Mouse (Mus musculus): ENCODE measurements at regions not wholly inside any gene's neighbourhood (a gene's known extent, or its start where the extent isn't known, plus 50 kb on each side); places are given as distances from the start of the nearest gene placed in this dataset.
A peak's percentile ranks its signal among the peaks of the same experiment; 100 is the strongest.
"Not testable (repeated sequence)": the region's sequence is repeated elsewhere in the genome, so short reads cannot be mapped to it uniquely, and the experiment has no call there.

DNA sequence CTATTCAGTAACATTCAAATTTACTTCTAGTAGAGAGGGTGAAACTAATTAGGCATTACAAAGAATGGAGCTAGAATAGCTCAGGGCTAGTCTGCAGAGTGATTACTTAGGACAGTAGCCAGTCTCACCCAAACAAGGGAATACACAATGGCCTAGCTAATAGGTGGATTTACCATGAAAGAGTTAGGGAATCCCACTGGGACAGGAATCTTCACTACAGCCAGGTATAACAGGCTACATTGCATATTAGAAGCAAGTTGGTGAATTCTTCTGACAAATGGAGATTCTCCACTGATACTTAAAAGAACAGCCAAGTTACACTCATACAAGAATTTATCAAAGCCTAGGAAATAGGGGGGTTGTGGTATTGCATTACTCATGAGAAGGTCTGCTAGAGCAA, 670.2 kb upstream of the Chrm3 start:
- H3K9me3 ChIP-seq; ATAC-seq (ENCODE audit: low read depth); H3K36me3 ChIP-seq; H3K4me3 ChIP-seq; H3K27me3 ChIP-seq; H3K4me1 ChIP-seq (replicated peaks); H3K27ac ChIP-seq (replicated peaks); H3K4me2 ChIP-seq; H3K9ac ChIP-seq: not testable (repeated sequence)

DNA sequence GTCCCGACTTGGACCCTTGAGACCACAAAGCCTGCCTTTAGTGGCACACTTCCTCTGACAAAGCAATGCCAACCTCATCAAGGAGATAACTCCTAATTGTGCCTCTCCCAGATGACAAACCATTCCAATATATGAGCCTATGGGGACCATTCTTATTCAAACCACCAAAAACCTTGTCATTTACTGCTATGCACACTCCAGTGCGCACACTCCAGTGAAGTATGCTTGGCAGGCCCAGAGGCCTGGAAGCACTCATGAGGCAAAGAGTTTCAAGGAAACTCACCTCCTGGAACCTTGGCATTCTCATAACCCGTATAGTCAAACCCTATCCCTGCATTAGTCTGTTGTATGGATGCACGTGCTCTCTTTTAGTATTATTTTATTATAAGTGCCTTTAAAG, 669.7 kb upstream of the Chrm3 start:
- no peak for ATAC-seq (ENCODE audit: low read depth)
- H3K27me3 ChIP-seq: no peaks in the 10 kb centered on the region
- H3K9me3 ChIP-seq: no peaks in the 10 kb centered on the region
- H3K27ac ChIP-seq (replicated peaks): no peak overlapping the region
- H3K9ac ChIP-seq: no peak overlapping the region
- no peak overlapping the region for H3K4me2 ChIP-seq
- no peak overlapping the region for H3K4me3 ChIP-seq
- H3K36me3 ChIP-seq: no peaks in the 10 kb centered on the region
- H3K4me1 ChIP-seq (replicated peaks): no peaks in the 10 kb centered on the region
- WGBS: 82% methylated on average over 4 of the region's 4 CpGs

DNA sequence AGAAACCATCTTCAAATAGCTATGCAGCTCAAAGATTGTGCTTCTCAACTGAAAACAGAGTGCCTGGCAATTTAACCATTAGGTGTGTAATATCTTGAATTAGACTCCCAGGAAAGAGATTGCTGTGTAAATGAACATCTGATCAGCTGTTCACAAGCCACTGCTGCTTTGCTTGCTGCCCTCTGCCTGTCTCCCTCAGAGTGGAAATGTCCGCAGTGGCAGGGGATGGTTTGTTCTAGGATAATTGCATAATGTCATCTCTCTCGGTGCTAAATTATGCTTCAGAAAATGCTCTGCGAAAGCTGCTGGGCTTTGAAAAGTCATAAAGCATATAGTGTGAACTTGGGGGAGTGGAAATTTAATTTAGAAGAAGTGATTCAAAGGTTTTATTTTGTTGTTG, 665.3 kb upstream of the Chrm3 start:
- 58% methylated on average over 3 of the region's 3 CpGs for WGBS
- no peak for ATAC-seq (ENCODE audit: low read depth)
- no peaks in the 10 kb centered on the region for H3K27me3 ChIP-seq

DNA sequence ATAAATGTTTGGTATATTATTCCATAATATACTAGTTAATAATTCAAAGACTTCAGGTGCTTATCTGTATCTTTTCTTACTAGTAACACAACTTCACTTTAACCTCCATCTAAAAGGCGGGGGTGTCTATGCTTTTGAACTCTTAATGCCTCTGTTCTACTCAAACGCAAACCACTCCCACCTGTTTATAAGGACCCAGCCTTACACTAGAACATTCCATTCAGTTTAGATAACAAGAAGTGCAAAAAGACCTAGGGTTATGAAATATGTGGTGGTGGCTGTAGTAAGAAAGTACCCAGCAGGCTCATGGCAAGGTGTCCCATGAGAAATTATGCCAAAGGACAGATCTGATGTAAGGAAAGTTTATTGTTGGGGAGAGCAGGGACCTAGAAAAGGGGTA, 663.8 kb upstream of the Chrm3 start:
- Histone ChIP-seq H3K27me3 (no peaks in the 10 kb centered on the region), H3K9ac (no peak overlapping the region), H3K27ac (replicated peaks) (no peak overlapping the region), H3K4me3 (no peak overlapping the region), H3K4me1 (replicated peaks) (no peaks in the 10 kb centered on the region), H3K9me3 (no peaks in the 10 kb centered on the region), H3K36me3 (no peaks in the 10 kb centered on the region), H3K4me2 (no peak overlapping the region)
- WGBS: 92% methylated on average over 2 of the region's 2 CpGs
- ATAC-seq (ENCODE audit: low read depth): no peak

More for the DNA sequence above, 665.3 kb upstream of the Chrm3 start:
- Histone ChIP-seq H3K9me3 (no peaks in the 10 kb centered on the region), H3K4me2 (no peak overlapping the region), H3K4me1 (replicated peaks) (no peaks in the 10 kb centered on the region), H3K9ac (no peak overlapping the region), H3K4me3 (no peak overlapping the region), H3K27ac (replicated peaks) (no peak overlapping the region), H3K36me3 (no peaks in the 10 kb centered on the region)

DNA sequence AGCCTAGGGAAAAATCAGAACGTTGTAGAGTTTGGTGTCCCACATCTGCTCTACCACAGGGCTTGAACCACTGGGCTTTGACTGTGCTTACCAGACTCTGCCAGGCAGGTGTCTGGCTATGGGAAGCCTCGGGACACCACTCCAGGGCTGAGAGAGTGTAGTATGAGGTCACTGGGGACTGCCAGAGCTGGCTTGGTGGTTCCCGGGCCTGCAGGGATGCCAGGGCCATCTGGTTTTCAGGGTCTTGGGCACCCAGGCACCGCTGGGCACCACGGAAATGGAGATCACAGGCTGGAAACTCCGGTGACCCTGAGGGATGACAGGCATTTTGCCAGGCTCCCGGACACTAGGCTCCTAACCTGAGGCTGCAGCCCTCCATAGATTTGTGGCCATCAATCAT, 656.9 kb upstream of the Chrm3 start:
- Histone ChIP-seq H3K9ac (no peak overlapping the region), H3K27me3 (no peaks in the 10 kb centered on the region), H3K4me1 (replicated peaks) (no peaks in the 10 kb centered on the region), H3K4me3 (no peak overlapping the region), H3K36me3 (no peaks in the 10 kb centered on the region), H3K4me2 (no peak overlapping the region), H3K9me3 (no peaks in the 10 kb centered on the region), H3K27ac (replicated peaks) (no peak overlapping the region)
- ATAC-seq (ENCODE audit: low read depth): no peak
- 89% methylated on average over 7 of the region's 7 CpGs for WGBS

DNA sequence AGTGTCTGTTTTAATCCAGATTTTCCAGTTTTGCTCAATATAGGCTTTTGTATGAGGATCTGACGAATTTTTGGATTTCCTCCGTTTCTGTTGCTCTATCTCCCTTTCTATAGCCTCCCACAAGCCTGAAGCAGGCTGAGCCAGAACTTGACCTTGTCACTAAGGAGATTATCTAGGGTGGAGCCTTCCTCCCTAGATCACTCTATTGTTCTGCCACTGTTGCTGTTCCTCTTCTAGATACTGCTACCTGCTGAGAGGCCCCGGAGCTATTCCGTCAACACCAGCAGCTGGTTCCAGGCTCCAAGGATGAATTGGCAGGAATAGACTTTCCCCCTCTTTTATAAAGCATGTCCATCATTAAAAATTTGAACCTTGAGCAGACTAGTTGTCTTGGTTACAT, 644.7 kb upstream of the Chrm3 start:
- no peak overlapping the region for H3K4me3 ChIP-seq
- ATAC-seq (ENCODE audit: low read depth): no peak
- H3K4me1 ChIP-seq (replicated peaks): no peaks in the 10 kb centered on the region
- WGBS: 38% methylated on average over 4 of the region's 4 CpGs
- no peaks in the 10 kb centered on the region for H3K27me3 ChIP-seq
- no peak overlapping the region for H3K4me2 ChIP-seq
- no peaks in the 10 kb centered on the region for H3K9me3 ChIP-seq
- no peak overlapping the region for H3K9ac ChIP-seq
- H3K27ac ChIP-seq (replicated peaks): no peak overlapping the region
- no peaks in the 10 kb centered on the region for H3K36me3 ChIP-seq

DNA sequence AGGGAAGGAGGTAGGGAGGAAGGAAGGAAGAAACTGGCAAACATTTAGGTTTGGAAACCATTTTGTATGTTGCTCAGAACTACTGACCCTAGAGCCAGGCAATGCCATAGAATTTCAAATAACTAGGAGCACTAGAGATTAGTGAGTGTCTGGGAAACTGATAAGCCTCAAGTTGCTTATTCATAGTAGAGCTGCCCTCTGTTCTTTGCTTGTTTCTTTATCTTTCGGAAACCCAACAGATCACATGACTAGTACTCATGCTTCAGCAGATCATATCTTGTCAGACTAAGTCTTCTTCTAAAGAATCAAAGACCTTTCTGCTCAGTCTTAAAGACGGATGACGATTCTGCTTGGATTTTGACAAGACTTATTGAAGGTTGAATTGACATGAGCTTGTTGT, 630.5 kb upstream of the Chrm3 start:
- Histone ChIP-seq H3K4me3 (no peak overlapping the region), H3K9ac (no peak overlapping the region), H3K27ac (replicated peaks) (no peak overlapping the region), H3K27me3 (no peaks in the 10 kb centered on the region), H3K9me3 (no peaks in the 10 kb centered on the region), H3K4me1 (replicated peaks) (0 out of 2 replicates have a peak, but pooled peaks cover 3% of the 10 kb centered on the region), H3K4me2 (no peak overlapping the region), H3K36me3 (no peaks in the 10 kb centered on the region)
- 93% methylated on average over 3 of the region's 3 CpGs for WGBS
- no peak for ATAC-seq (ENCODE audit: low read depth)

DNA sequence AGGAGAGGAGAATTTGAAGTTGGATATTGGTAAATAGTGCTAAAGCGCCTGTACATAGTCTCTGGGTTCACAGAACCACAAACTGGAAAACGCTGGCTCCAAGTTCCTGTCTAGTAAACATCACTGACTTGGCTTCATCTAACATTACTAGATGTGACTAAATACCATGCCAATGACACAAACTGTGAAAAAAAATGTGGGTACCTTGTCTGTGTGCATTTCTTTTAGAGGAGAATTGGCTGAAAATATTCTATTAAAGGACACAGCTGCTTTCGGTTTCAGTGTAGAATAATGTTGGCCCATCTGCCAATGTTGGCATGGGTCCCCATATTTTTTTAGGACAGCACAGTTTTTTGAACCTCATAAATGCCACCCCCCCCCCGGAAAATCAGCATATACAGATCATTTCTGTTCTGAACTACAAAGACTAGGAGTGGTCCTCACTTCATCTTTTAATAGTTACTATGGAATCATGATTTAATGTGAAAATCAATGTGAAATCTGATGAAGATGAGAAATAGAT, 629.9 kb upstream of the Chrm3 start:
- no peaks in the 10 kb centered on the region for H3K9me3 ChIP-seq
- H3K4me2 ChIP-seq: no peak overlapping the region
- no peak overlapping the region for H3K27ac ChIP-seq (replicated peaks)
- no peaks in the 10 kb centered on the region for H3K36me3 ChIP-seq
- 86% methylated on average over 4 of the region's 4 CpGs for WGBS
- no peak overlapping the region for H3K9ac ChIP-seq
- no peaks in the 10 kb centered on the region for H3K27me3 ChIP-seq
- H3K4me1 ChIP-seq (replicated peaks): 0 out of 2 replicates have a peak, but pooled peaks cover 3% of the 10 kb centered on the region
- no peak overlapping the region for H3K4me3 ChIP-seq
- no peak for ATAC-seq (ENCODE audit: low read depth)

DNA sequence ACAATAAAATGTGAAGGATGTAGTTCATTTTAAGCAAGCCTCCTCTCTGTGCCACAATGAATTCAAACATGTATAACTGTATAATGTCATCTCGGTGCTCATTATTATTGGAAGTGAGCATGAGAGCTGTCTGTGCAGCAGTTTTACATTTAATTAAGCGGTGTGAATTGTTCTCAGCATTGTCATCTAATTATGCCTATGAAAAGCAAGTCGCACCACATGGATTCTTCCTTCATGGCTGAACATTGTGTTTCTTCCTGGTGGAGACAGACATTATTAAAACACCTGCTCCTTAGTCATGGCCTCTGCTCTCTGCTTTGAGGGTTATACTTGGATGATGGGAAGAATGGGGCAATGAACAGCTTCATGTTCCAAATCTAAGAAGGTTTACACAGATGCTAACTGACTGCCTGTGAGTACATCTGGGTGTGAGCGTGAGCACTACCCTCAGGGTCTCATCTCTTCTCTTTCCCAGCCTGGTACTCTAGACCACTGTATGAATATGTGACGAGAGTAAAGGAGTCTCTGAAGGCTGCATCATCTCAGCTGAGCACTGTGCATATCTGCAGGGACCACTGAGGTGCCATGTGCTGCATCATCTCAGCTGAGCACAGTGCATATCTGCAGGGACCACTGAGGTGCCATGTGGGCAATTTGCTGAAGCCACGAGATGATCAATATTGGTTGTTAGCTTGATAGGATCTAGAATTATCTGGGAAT, 628.6 kb upstream of the Chrm3 start:
- H3K4me3 ChIP-seq: no peak overlapping the region
- H3K9me3 ChIP-seq: no peaks in the 10 kb centered on the region
- 0 out of 2 replicates have a peak, but pooled peaks cover 3% of the 10 kb centered on the region for H3K4me1 ChIP-seq (replicated peaks)
- no peak overlapping the region for H3K4me2 ChIP-seq
- 57% methylated on average over 6 of the region's 6 CpGs for WGBS
- ATAC-seq (ENCODE audit: low read depth): peak; percentile 71
- no peaks in the 10 kb centered on the region for H3K36me3 ChIP-seq
- peak overlapping the region; percentile 4 for H3K27ac ChIP-seq (replicated peaks)
- H3K9ac ChIP-seq: no peak overlapping the region
- no peaks in the 10 kb centered on the region for H3K27me3 ChIP-seq

DNA sequence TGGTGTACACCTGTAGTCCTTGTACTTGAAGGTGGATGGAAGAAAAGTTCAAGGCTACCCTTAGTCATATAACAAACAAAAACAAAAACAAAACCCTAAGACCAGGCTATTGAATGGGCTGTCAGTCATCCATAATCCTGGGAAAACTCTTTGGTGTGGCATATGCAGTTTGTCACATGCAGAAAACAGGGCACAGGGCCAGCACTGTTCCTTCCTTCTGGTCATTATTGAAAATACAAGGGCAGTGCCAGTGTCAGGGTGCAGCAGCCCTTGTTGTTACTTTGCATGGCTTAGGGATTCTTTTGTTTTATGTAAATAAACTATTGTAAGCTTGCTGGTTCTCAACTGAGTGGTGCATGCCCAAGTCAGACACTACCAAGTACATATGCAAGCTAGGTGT, 623.1 kb upstream of the Chrm3 start:
- Histone ChIP-seq H3K9ac (no peak overlapping the region), H3K27me3 (no peaks in the 10 kb centered on the region), H3K9me3 (no peaks in the 10 kb centered on the region), H3K4me2 (no peak overlapping the region), H3K4me3 (no peak overlapping the region), H3K36me3 (no peaks in the 10 kb centered on the region), H3K27ac (replicated peaks) (no peak overlapping the region), H3K4me1 (replicated peaks) (no peaks in the 10 kb centered on the region)
- no peak for ATAC-seq (ENCODE audit: low read depth)

DNA sequence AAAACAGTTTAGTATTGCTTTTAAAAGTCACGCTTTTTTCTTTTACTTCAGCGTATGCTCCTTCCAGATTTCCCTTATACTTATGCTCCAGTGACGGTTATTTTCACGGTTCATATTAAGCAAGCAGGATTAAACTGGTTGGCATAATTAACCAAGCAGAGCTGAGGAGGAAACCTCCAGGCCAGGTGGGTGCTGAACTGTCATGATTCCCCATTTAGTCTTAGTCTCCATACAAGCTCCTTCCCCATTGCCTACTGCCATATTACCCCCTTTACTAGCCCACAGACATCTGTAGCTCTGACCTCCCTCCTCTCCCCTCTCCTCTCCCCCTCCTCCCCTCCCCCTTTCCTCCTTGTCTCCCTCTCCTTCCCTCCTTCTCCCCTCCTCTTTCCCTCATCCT, 621.9 kb upstream of the Chrm3 start:
- H3K9ac ChIP-seq: no peak overlapping the region
- H3K4me2 ChIP-seq: no peak overlapping the region
- H3K27me3 ChIP-seq: no peaks in the 10 kb centered on the region
- no peak for ATAC-seq (ENCODE audit: low read depth)
- no peak overlapping the region for H3K27ac ChIP-seq (replicated peaks)
- 92% methylated on average over 4 of the region's 4 CpGs for WGBS
- no peaks in the 10 kb centered on the region for H3K9me3 ChIP-seq
- H3K4me1 ChIP-seq (replicated peaks): no peaks in the 10 kb centered on the region
- no peak overlapping the region for H3K4me3 ChIP-seq
- no peaks in the 10 kb centered on the region for H3K36me3 ChIP-seq

DNA sequence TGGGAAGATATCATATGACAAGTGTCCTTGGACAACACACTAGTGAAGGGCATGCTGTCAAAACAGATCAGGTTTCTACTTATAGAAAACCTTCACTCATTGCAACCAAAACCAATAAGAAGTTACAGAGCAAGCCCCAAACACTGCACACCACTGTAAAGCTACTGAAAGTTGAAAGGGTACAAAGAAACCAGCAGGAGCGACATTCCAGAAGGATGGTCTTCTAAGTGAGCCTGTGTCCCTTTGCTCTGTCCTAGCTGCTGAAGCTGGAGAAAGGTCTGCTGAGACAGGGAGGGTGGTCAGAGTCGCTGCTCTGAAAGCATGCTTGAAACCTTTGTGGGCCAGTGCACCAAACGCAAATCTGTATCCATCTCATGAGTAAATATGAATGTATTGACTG, 611.3 kb upstream of the Chrm3 start:
- Histone ChIP-seq H3K4me1 (replicated peaks) (no peaks in the 10 kb centered on the region), H3K27ac (replicated peaks) (no peak overlapping the region), H3K4me3 (no peak overlapping the region), H3K36me3 (no peaks in the 10 kb centered on the region), H3K4me2 (no peak overlapping the region), H3K27me3 (no peaks in the 10 kb centered on the region), H3K9ac (no peak overlapping the region), H3K9me3 (no peaks in the 10 kb centered on the region)
- WGBS: 83% methylated on average over 3 of the region's 3 CpGs
- ATAC-seq (ENCODE audit: low read depth): no peak

DNA sequence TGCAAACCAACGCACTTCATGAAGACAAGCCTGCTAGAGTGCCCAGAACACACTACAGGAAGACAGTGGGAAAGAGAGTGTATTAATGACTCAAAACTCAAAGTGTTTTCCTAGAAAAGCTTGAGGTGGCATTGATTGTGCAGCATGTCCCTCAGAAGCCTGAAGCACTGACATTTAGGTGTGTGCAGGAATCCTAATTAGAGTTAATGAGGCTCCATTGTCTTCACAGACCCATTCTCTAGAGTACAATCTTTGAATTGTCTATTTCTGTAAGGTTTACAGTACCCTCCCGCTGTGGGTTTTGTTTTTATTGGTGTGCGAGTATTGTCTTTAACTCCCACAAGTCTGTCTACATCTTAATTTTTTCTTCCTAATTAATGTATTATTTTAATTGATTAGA, 610.1 kb upstream of the Chrm3 start:
- no peaks in the 10 kb centered on the region for H3K4me1 ChIP-seq (replicated peaks)
- no peak overlapping the region for H3K27ac ChIP-seq (replicated peaks)
- H3K4me2 ChIP-seq: no peak overlapping the region
- no peak overlapping the region for H3K9ac ChIP-seq
- no peak for ATAC-seq (ENCODE audit: low read depth)
- H3K36me3 ChIP-seq: no peaks in the 10 kb centered on the region
- WGBS: 82% methylated on average over 3 of the region's 3 CpGs
- H3K4me3 ChIP-seq: no peak overlapping the region
- H3K27me3 ChIP-seq: no peaks in the 10 kb centered on the region
- no peaks in the 10 kb centered on the region for H3K9me3 ChIP-seq
